Mouse (Mus musculus): Measurements from ENCODE around the gene Rpl23a. TPM values are rescaled to one million over a fixed set of nuclear protein-coding genes. Genes with fewer than 3 reads are reported as not detected.

The Rpl23a gene
- total and polyA plus RNA-seq, 3 experiments = 2,892 to 4,112 TPM; not detected in 1

DNA sequence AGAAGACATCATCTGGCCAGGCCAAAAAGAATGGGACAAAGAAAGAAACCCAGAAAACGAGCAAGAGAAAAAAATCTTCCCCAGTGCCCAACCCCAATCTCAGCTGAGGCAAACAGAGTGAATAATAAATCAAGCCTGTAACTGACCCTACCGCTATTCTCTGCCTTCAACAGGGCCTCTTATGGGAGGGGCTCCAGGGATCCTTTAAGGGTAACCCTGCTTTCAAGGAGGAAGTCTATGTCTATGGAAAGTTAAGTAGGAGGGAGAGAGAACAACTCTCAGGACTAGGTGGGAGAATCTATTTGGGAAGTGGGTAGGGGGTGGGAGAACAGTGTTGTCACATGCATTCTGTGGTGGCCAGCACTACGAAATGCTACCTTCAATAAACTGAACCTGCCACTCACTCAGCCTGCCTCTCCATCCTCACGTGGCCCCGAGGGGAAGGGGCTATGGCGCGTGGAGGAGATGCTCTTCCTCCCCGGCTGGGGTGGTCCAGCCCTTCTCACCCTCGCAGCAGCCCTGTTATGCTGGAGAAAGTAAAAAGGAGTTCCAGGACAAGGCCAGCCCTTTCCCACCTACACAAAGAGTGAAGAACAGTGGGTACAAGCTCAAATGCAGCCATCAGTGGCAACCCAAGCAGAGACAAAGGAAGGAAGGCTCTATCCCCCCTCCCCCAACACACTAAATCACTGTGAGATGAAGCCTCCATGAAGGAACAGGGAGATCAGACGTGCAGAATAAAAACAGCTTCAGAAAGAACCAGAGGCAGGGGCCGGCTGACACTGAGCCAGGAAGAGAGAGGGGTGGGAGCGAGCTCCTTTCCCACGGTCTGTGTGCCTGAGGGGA lies 22.2 kb upstream of the Rpl23a start:
- H3K27ac ChIP-seq (ENCODE audit: control insufficient read depth, low read depth, low read length) = no peak overlapping the region
- no peaks in the 10 kb centered on the region for H3K4me1 ChIP-seq (ENCODE audit: control insufficient read depth in 1 of 2, insufficient read depth in 2 of 2, low read length in 2 of 2)
- H3K36me3 ChIP-seq (ENCODE audit: control insufficient read depth in 1 of 2, insufficient read depth in 2 of 2, low read length in 2 of 2) = peaks cover 0 to 19% of the 10 kb centered on the region in 2 experiments; a peak in 2 of 4 replicates
- no peak for TF ChIP-seq TAL1 (IDR thresholded peaks at IDR 0.05; ENCODE audit: low read length)
- no peak for TF ChIP-seq BHLHE40 (IDR thresholded peaks at IDR 0.05; ENCODE audit: borderline replicate concordance, low read depth, low read length)
- no peak for TF ChIP-seq EP300 (IDR thresholded peaks at IDR 0.05; ENCODE audit: low read depth in 1 of 2, low read length in 2 of 2)
- TF ChIP-seq USF2 (IDR thresholded peaks at IDR 0.05; ENCODE audit: borderline replicate concordance in 1 of 2, insufficient read depth in 1 of 2, low read depth in 1 of 2, low read length in 2 of 2) = no peak
- TF ChIP-seq JUND (IDR thresholded peaks at IDR 0.05; ENCODE audit: low read depth, low read length) = no peak
- TF ChIP-seq MAFK (IDR thresholded peaks at IDR 0.05; ENCODE audit: borderline replicate concordance, low read depth, low read length) = no peak
- no peak for TF ChIP-seq ZNF384 (IDR thresholded peaks at IDR 0.05; ENCODE audit: low read depth, low read length)
- no peak for TF ChIP-seq NELFE (IDR thresholded peaks at IDR 0.05; ENCODE audit: low read depth, low read length)
- TF ChIP-seq NRF1 (IDR thresholded peaks at IDR 0.05; ENCODE audit: insufficient read depth, low read depth, low read length, poor library complexity, severe bottlenecking) = no peak
- TF ChIP-seq CTCF (IDR thresholded peaks at IDR 0.05 in 2 of 3, conservative IDR thresholded peaks at IDR 0.05 in 1 of 3; ENCODE audit: control insufficient read depth in 1 of 3, insufficient read depth in 1 of 3, low read depth in 2 of 3, low read length in 3 of 3, poor library complexity in 1 of 3, severe bottlenecking in 1 of 3) = no peak
- no peak for TF ChIP-seq ZMIZ1 (IDR thresholded peaks at IDR 0.05; ENCODE audit: low read depth, low read length)
- no peak for TF ChIP-seq ELF1 (IDR thresholded peaks at IDR 0.05; ENCODE audit: low read depth, low read length)
- TF ChIP-seq SIN3A (IDR thresholded peaks at IDR 0.05; ENCODE audit: low read length) = no peak
- TF ChIP-seq SMC3 (IDR thresholded peaks at IDR 0.05; ENCODE audit: low read depth, low read length) = no peak
- TF ChIP-seq ETS1 (IDR thresholded peaks at IDR 0.05; ENCODE audit: low read depth, low read length) = no peak
- no peak for TF ChIP-seq ZKSCAN1 (IDR thresholded peaks at IDR 0.05; ENCODE audit: low read depth, low read length)
- TF ChIP-seq POLR2A (IDR thresholded peaks at IDR 0.05; ENCODE audit: control insufficient read depth in 1 of 2, insufficient read depth in 1 of 2, low read depth in 1 of 2, low read length in 2 of 2, poor library complexity in 1 of 2) = no peak
- no peak for TF ChIP-seq MXI1 (IDR thresholded peaks at IDR 0.05; ENCODE audit: low read depth, low read length)
- no peak for TF ChIP-seq RCOR1 (IDR thresholded peaks at IDR 0.05; ENCODE audit: low read depth, low read length)
- no peaks in the 10 kb centered on the region for H3K9me3 ChIP-seq (replicated peaks; ENCODE audit: insufficient read depth, low read length)
- no peaks in the 10 kb centered on the region for H3K79me2 ChIP-seq (ENCODE audit: control insufficient read depth, insufficient read depth, low read length, poor library complexity)
- no peaks in the 10 kb centered on the region for H3K27me3 ChIP-seq (ENCODE audit: control insufficient read depth in 1 of 2, insufficient read depth in 2 of 2, low read length in 2 of 2)
- H3K4me3 ChIP-seq (ENCODE audit: control insufficient read depth in 1 of 2, insufficient read depth in 1 of 2, low read depth in 2 of 2, low read length in 2 of 2) = no peak overlapping the region
- H3K9ac ChIP-seq (ENCODE audit: control insufficient read depth, low read depth, low read length, poor library complexity, severe bottlenecking) = no peak overlapping the region
- no peak for DNase-seq (ENCODE audit: low read depth, low spot score)

DNA sequence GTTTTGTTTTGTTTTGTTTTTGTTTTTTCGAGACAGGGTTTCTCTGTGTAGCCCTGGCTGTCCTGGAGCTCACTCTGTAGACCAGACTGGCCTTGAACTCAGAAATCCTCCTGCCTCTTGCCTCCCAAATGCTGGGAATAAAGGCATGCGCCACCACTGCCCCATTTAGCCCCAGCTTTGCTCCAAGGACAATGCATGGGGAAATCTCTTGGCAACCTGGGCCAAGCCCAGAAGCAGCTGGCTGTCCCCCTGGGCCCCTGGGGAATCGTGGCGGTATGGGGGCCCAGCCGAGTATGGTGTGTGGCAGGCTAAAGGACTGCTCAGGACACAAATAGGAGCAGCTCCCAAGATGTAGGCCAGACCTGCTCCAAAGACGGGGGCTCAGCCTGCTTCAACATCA lies 20.9 kb upstream of the Rpl23a start:
- H3K27ac ChIP-seq (ENCODE audit: control insufficient read depth, low read depth, low read length) = no peak overlapping the region
- no peak overlapping the region for H3K4me3 ChIP-seq (ENCODE audit: control insufficient read depth in 1 of 2, insufficient read depth in 1 of 2, low read depth in 2 of 2, low read length in 2 of 2)
- H3K36me3 ChIP-seq (ENCODE audit: control insufficient read depth in 1 of 2, insufficient read depth in 2 of 2, low read length in 2 of 2) = peaks cover 0 to 10% of the 10 kb centered on the region in 2 experiments; a peak in 2 of 4 replicates

More for the DNA sequence above, 20.9 kb upstream of the Rpl23a start:
- no peak for DNase-seq (ENCODE audit: low read depth, low spot score)
- Histone ChIP-seq H3K4me1 (ENCODE audit: control insufficient read depth in 1 of 2, insufficient read depth in 2 of 2, low read length in 2 of 2) (no peaks in the 10 kb centered on the region), H3K9me3 (replicated peaks; ENCODE audit: insufficient read depth, low read length) (no peaks in the 10 kb centered on the region), H3K79me2 (ENCODE audit: control insufficient read depth, insufficient read depth, low read length, poor library complexity) (no peaks in the 10 kb centered on the region), H3K9ac (ENCODE audit: control insufficient read depth, low read depth, low read length, poor library complexity, severe bottlenecking) (no peak overlapping the region), H3K27me3 (ENCODE audit: control insufficient read depth in 1 of 2, insufficient read depth in 2 of 2, low read length in 2 of 2) (no peaks in the 10 kb centered on the region)
- TF ChIP-seq NRF1 (IDR thresholded peaks at IDR 0.05; ENCODE audit: insufficient read depth, low read depth, low read length, poor library complexity, severe bottlenecking) (no peak), RAD21 (IDR thresholded peaks at IDR 0.05; ENCODE audit: low read depth, low read length) (no peak), EP300 (IDR thresholded peaks at IDR 0.05; ENCODE audit: low read depth in 1 of 2, low read length in 2 of 2) (no peak), RCOR1 (IDR thresholded peaks at IDR 0.05; ENCODE audit: low read depth, low read length) (no peak), UBTF (IDR thresholded peaks at IDR 0.05; ENCODE audit: borderline replicate concordance, insufficient read depth, low read depth, low read length) (no peak), USF2 (IDR thresholded peaks at IDR 0.05; ENCODE audit: borderline replicate concordance in 1 of 2, insufficient read depth in 1 of 2, low read depth in 1 of 2, low read length in 2 of 2) (no peak), TCF12 (IDR thresholded peaks at IDR 0.05; ENCODE audit: low read depth, low read length) (no peak), ZMIZ1 (IDR thresholded peaks at IDR 0.05; ENCODE audit: low read depth, low read length) (no peak), GABPA (IDR thresholded peaks at IDR 0.05; ENCODE audit: low read depth, low read length) (no peak), MXI1 (IDR thresholded peaks at IDR 0.05; ENCODE audit: low read depth, low read length) (no peak), JUND (IDR thresholded peaks at IDR 0.05; ENCODE audit: low read depth, low read length) (no peak), POLR2AphosphoS2 (IDR thresholded peaks at IDR 0.05; ENCODE audit: low read length) (no peak; the same call in 1 of the 2 replicates), KAT2A (conservative IDR thresholded peaks at IDR 0.05; ENCODE audit: low read depth, low read length) (no peak), ZKSCAN1 (IDR thresholded peaks at IDR 0.05; ENCODE audit: low read depth, low read length) (no peak), MAFK (IDR thresholded peaks at IDR 0.05; ENCODE audit: borderline replicate concordance, low read depth, low read length) (no peak), ETS1 (IDR thresholded peaks at IDR 0.05; ENCODE audit: low read depth, low read length) (no peak)
